Mouse (Mus musculus): Measurements from ENCODE around the gene Meaf6. TPM values are rescaled to one million over a fixed set of nuclear protein-coding genes. Genes with fewer than 3 reads are reported as not detected.
A peak's percentile ranks its signal among the peaks of the same experiment; 100 is the strongest.

Gene Meaf6
- polyA plus RNA-seq, 1 experiment, result 14.2 TPM

DNA sequence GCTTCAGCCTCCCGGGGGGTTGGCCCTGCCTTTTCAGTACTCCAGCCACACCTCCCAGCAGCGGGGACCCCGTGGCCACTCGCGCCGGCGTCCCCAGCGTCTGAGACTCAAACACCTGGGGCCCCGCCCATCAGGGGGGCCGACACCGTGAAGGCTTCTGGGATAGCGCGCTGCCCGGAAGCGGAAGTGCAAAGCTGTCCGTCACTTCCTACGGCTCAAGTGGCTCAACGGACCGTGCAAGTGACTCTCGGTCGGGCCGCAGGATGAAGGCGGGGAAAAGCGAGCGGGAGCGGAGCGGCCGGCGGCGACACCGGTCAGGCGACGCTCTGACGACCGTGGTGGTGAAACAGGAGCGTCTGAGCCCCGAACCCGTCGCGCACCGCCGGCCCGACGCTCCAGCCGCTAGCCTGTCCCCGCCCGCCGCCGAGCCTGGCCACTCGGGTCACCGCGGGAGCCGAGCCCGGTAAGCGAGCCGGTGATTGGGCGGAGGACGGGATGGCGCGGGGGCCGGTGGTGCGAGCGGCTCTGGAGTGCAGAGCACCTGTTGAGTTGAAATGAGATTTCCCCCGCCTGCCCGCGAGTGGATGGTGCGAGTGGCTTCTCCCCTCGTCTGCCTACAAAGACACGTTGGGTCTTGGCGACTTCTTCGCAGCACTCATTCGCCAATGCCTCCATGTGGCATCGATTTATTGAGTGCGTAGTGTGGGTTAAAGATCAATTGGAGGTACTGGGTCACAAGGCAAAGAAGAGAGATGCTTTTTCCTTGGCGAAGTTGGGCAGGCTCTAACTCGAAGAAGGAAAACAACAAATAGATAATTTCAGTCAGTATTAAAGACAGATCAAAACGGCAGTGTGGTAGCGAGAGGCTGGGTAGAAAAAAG, 18.2 kb upstream of the Meaf6 start, which contains the start of gene Snip1:
TSS of gene Snip1 (plus strand) at position 183 of the 881 bp plus-strand sequence.
- DNase-seq, result peak; percentile 97
- Histone ChIP-seq H3K4me3 (replicated peaks; ENCODE audit: extremely low read depth, low read depth, low read length) (peak within 1 kb of the TSS; percentile 69), H3K4me1 (ENCODE audit: control insufficient read depth, insufficient read depth, low read length) (0 out of 2 replicates have a peak, but pooled peaks cover 4% of the 10 kb centered on the region)
- TF ChIP-seq CTCF (IDR thresholded peaks at IDR 0.05; ENCODE audit: insufficient read depth, low read length) (no peak), POLR2A (IDR thresholded peaks at IDR 0.05; ENCODE audit: borderline replicate concordance, extremely low read depth, low read depth, low read length) (peak; percentile 90)
- WGBS, result 1% methylated on average over 78 of the region's 78 CpGs

DNA sequence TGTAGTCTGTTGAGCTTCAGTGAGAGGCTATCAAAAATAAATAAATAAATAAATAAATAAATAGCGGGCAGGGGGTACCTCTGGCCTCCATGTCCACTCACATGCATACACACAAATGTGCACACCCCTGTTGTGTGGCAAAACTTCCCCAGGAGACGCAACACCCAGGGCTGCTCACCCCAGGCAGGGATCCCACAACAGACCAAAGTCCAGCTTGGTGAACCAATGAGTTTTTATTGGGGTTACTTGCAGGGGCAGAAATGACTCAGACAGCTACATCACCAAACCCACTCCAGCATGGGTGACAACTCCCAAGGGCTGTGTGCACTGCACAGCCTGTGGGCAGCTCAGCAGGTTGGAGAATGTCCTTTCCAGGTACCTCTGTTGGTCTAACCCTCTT, 7.2 kb upstream of the Meaf6 start:
- WGBS, result 93% methylated on average over 2 of the region's 2 CpGs
- TF ChIP-seq CTCF (IDR thresholded peaks at IDR 0.05; ENCODE audit: insufficient read depth, low read length) (no peak), POLR2A (IDR thresholded peaks at IDR 0.05; ENCODE audit: borderline replicate concordance, extremely low read depth, low read depth, low read length) (no peak)
- no peaks in the 10 kb centered on the region for H3K4me1 ChIP-seq (ENCODE audit: control insufficient read depth, insufficient read depth, low read length)
- no peak overlapping the region for H3K4me3 ChIP-seq (replicated peaks; ENCODE audit: extremely low read depth, low read depth, low read length)
- no peak for DNase-seq

DNA sequence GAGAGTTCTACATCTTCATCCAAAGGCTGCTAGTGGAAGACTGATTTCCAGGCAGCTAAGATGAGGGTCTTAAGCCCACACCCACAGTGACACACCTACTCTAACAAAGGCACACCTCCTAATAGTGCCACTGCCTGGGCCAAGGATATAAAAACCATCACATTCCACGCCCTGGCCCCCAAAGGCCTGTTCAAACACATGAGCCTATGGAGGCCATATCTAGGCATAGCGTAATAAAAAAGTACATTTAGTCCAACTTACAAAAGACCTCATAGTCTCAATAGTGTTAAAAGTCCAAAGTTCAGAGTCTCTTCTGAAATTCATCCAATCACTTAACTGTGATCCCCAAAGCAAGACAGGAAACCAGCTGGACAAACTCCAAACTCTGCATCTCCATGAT, 6.2 kb upstream of the Meaf6 start:
- Histone ChIP-seq H3K4me1 (ENCODE audit: control insufficient read depth, insufficient read depth, low read length) (no peaks in the 10 kb centered on the region), H3K4me3 (replicated peaks; ENCODE audit: extremely low read depth, low read depth, low read length) (no peak overlapping the region)
- 92% methylated on average over 2 of the region's 2 CpGs for WGBS
- TF ChIP-seq CTCF (IDR thresholded peaks at IDR 0.05; ENCODE audit: insufficient read depth, low read length), result no peak
- no peak for TF ChIP-seq POLR2A (IDR thresholded peaks at IDR 0.05; ENCODE audit: borderline replicate concordance, extremely low read depth, low read depth, low read length)
- DNase-seq, result no peak

- peak overlapping the region; percentile 99 for H3K4me3 ChIP-seq (replicated peaks; ENCODE audit: extremely low read depth, low read depth, low read length)
- peaks cover 7% of the 10 kb centered on the region for H3K4me1 ChIP-seq (ENCODE audit: control insufficient read depth, insufficient read depth, low read length)
Observed at GRCm38 (mm10) chr4:125085346-125085841, 460 bp downstream of the Meaf6 start.

GRCm38 (mm10) chr4:125093031-125093430, 8.1 kb downstream of the Meaf6 start:
- WGBS, result 84% methylated on average over 5 of the region's 5 CpGs

More at GRCm38 (mm10) chr4:125085346-125085841, 460 bp downstream of the Meaf6 start:
- WGBS, result under 1% methylated on average over 40 of the region's 45 CpGs
- TF ChIP-seq CTCF (IDR thresholded peaks at IDR 0.05; ENCODE audit: insufficient read depth, low read length), result no peak
- no peak for TF ChIP-seq POLR2A (IDR thresholded peaks at IDR 0.05; ENCODE audit: borderline replicate concordance, extremely low read depth, low read depth, low read length)
- no peak for DNase-seq

DNA sequence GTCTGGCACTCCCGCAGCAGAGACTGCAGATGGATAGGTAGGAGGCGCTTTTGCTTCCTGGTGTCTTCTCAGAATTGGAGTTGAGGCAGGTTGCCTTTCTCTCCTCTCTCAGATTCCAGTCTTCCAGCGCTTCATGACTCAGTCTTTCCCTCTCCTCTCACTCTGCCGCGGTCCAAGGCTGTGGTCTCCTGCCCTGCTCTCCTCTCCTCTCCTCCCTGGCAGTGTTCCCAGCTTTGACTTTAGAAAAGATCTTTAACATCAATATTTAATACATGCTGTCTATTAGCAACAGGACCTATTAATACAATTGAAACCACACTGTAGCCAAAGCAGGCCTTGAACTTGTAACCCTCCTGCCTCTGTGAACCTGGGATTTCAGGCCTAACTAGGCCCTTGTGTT, 11.1 kb downstream of the Meaf6 start:
- 83% methylated on average over 5 of the region's 5 CpGs for WGBS
- Histone ChIP-seq H3K4me3 (replicated peaks; ENCODE audit: extremely low read depth, low read depth, low read length) (no peak overlapping the region), H3K4me1 (ENCODE audit: control insufficient read depth, insufficient read depth, low read length) (no peaks in the 10 kb centered on the region)
- no peak for DNase-seq
- TF ChIP-seq POLR2A (IDR thresholded peaks at IDR 0.05; ENCODE audit: borderline replicate concordance, extremely low read depth, low read depth, low read length), result no peak
- TF ChIP-seq CTCF (IDR thresholded peaks at IDR 0.05; ENCODE audit: insufficient read depth, low read length), result no peak

More at GRCm38 (mm10) chr4:125093031-125093430, 8.1 kb downstream of the Meaf6 start:
- no peak for DNase-seq
- TF ChIP-seq CTCF (IDR thresholded peaks at IDR 0.05; ENCODE audit: insufficient read depth, low read length) (no peak), POLR2A (IDR thresholded peaks at IDR 0.05; ENCODE audit: borderline replicate concordance, extremely low read depth, low read depth, low read length) (no peak)
- Histone ChIP-seq H3K4me3 (replicated peaks; ENCODE audit: extremely low read depth, low read depth, low read length) (no peak overlapping the region), H3K4me1 (ENCODE audit: control insufficient read depth, insufficient read depth, low read length) (no peaks in the 10 kb centered on the region)

DNA sequence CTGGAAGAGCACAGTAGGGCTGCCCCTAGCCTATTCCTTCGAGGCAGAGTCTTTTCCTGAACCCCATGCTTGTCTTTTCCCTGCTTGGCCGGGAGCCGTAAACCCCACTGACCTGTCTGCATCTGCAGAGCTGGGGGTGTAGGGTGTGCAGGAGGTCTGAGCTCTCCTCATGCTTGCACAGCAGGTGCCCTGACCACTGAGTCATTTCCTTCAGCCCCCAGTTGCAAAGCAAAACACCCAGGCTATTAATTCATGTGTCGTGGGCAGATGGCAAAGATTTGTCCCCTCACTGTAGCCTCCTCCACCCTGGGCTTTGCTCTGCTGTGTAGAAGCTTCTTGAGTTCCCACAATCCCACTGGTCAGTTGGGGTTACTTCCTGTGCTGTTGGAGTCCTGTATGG, 12.5 kb downstream of the Meaf6 start:
- Histone ChIP-seq H3K4me1 (ENCODE audit: control insufficient read depth, insufficient read depth, low read length) (no peaks in the 10 kb centered on the region), H3K4me3 (replicated peaks; ENCODE audit: extremely low read depth, low read depth, low read length) (no peak overlapping the region)
- DNase-seq, result no peak
- TF ChIP-seq CTCF (IDR thresholded peaks at IDR 0.05; ENCODE audit: insufficient read depth, low read length), result no peak
- no peak for TF ChIP-seq POLR2A (IDR thresholded peaks at IDR 0.05; ENCODE audit: borderline replicate concordance, extremely low read depth, low read depth, low read length)
- WGBS, result 70% methylated on average over 4 of the region's 4 CpGs

DNA sequence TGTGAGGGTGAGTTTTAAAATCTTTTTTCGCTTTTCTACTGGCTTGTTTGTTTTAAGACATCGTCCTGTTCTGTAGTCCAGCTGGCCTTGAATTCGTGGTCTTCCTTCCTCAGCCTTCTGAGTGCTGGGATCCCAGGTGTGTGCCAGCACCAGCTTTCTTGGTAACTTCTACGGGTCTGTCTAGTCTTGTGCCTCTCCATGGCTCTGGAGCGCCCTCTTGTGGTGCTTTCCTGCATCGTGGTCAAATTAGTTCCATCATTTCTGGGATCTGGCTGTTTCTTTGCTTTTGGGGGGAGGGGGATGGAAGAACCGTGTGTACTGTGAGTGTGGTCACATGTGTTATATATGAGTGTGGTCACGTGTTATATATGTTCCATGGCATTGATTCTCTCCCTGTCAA, 14.5 kb downstream of the Meaf6 start:
- 10% methylated on average over 8 of the region's 8 CpGs for WGBS
- DNase-seq, result peak; percentile 85
- Histone ChIP-seq H3K4me3 (replicated peaks; ENCODE audit: extremely low read depth, low read depth, low read length) (no peak overlapping the region), H3K4me1 (ENCODE audit: control insufficient read depth, insufficient read depth, low read length) (no peaks in the 10 kb centered on the region)
- TF ChIP-seq POLR2A (IDR thresholded peaks at IDR 0.05; ENCODE audit: borderline replicate concordance, extremely low read depth, low read depth, low read length) (no peak), CTCF (IDR thresholded peaks at IDR 0.05; ENCODE audit: insufficient read depth, low read length) (peak; percentile 95)

DNA sequence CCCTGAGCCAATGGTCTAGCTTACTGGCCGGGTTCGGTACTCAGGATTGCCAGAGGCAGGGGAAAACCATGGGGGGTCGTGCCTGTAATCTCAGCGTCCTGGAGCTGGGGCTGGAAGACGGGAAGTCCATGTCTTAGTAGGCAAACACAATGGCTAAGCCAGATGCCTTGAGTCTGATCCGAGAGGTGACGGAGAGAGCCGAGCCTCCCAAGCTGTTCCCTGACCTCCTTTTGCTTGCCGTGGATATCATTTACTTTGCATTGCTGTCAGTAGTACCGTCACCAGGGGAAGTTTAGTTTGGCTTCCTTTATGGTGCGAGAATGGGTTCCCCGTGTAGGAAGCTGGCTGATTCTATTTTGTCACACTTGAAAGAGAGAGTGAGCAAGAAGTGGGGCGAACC, 16.4 kb downstream of the Meaf6 start:
- no peaks in the 10 kb centered on the region for H3K4me1 ChIP-seq (ENCODE audit: control insufficient read depth, insufficient read depth, low read length)
- WGBS, result 76% methylated on average over 13 of the region's 13 CpGs
- TF ChIP-seq POLR2A (IDR thresholded peaks at IDR 0.05; ENCODE audit: borderline replicate concordance, extremely low read depth, low read depth, low read length), result no peak
- TF ChIP-seq CTCF (IDR thresholded peaks at IDR 0.05; ENCODE audit: insufficient read depth, low read length), result no peak
- DNase-seq, result no peak
- H3K4me3 ChIP-seq (replicated peaks; ENCODE audit: extremely low read depth, low read depth, low read length), result no peak overlapping the region
